Mouse (Mus musculus) ovary, postnatal 14 days (tissue): ENCODE results near the gene Arhgap29.

Experiments
- DNase-seq: peaks from one replicate; pipeline ENCODE4 v3.0.0; 2022; ENCODE audit warnings: low spot score

Gene Arhgap29

GRCm38 (mm10) chr3:122064556-122065410, 112.4 kb downstream of the Arhgap29 start:
- DNase-seq: no peak
